Mouse (Mus musculus): ENCODE measurements at regions not wholly inside any gene's neighbourhood (a gene's known extent, or its start where the extent isn't known, plus 50 kb on each side); places are given as distances from the start of the nearest gene placed in this dataset.

DNA sequence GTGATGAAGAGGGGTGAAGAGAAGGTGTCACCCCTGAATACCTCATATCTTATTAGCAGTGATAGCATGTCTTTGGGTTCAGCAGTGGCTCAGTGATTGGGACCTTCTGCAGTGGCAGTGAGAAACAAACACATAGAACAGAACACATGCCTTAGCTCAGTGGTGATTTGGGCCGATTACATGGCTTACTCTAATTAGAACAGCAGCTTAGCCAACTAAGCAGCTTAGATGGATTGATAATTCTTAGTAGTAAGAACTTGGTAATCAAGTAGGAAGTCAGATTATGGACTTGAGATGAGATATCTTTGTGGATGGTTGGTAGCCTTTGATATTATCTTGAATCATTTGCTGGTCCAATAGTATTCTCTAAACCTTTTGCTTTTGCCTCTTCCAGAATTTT is 167.0 kb downstream of the Ccdc71l start:
- Histone ChIP-seq H3K27me3 (ENCODE audit: control insufficient read depth, insufficient read depth, low read length) (no peaks in the 10 kb centered on the region), H3K36me3 (ENCODE audit: control insufficient read depth, insufficient read depth, low read length) (no peaks in the 10 kb centered on the region), H3K9ac (ENCODE audit: low read depth, low read length) (no peak overlapping the region), H3K79me2 (ENCODE audit: control insufficient read depth, insufficient read depth, low read length) (no peaks in the 10 kb centered on the region), H3K27ac (replicated peaks; ENCODE audit: insufficient read depth, low read depth, low read length) (no peak overlapping the region), H3K4me1 (ENCODE audit: control insufficient read depth, insufficient read depth, low read length) (no peaks in the 10 kb centered on the region), H3K4me3 (ENCODE audit: insufficient read depth, low read depth, low read length) (no peak overlapping the region)
- no peak for DNase-seq (ENCODE audit: extremely low read depth, low read depth, low spot score)
- TF ChIP-seq CTCF (IDR thresholded peaks at IDR 0.05; ENCODE audit: low read depth, low read length) (no peak), POLR2A (IDR thresholded peaks at IDR 0.05; ENCODE audit: extremely low read depth, insufficient read depth, low read length) (no peak)
- 90% methylated on average over 1 of the region's 1 CpGs for WGBS

DNA sequence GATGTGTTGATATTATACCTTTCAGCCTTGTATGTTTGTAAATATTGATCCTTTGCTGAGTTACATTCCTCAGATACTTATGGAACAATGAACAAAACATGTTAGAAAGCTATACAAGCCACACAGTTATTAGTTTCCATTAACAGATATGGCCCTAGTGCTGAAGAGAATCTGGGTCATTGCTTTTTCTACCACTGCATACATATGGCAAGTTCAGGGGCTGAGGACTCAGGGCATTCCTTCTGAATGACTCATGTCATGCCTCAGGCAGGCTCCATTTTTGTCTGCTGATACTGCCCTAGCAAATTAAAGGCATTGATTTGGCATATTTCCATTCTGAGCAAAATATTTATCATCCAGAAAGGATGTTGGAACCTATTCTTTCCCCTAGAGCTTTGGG is 167.9 kb downstream of the Ccdc71l start:
- H3K4me3 ChIP-seq (ENCODE audit: insufficient read depth, low read depth, low read length) = no peak overlapping the region
- TF ChIP-seq CTCF (IDR thresholded peaks at IDR 0.05; ENCODE audit: low read depth, low read length) = no peak
- TF ChIP-seq POLR2A (IDR thresholded peaks at IDR 0.05; ENCODE audit: extremely low read depth, insufficient read depth, low read length) = no peak
- no peaks in the 10 kb centered on the region for H3K27me3 ChIP-seq (ENCODE audit: control insufficient read depth, insufficient read depth, low read length)
- no peaks in the 10 kb centered on the region for H3K36me3 ChIP-seq (ENCODE audit: control insufficient read depth, insufficient read depth, low read length)
- H3K27ac ChIP-seq (replicated peaks; ENCODE audit: insufficient read depth, low read depth, low read length) = no peak overlapping the region
- DNase-seq (ENCODE audit: extremely low read depth, low read depth, low spot score) = no peak
- H3K9ac ChIP-seq (ENCODE audit: low read depth, low read length) = no peak overlapping the region
- H3K79me2 ChIP-seq (ENCODE audit: control insufficient read depth, insufficient read depth, low read length) = no peaks in the 10 kb centered on the region
- no peaks in the 10 kb centered on the region for H3K4me1 ChIP-seq (ENCODE audit: control insufficient read depth, insufficient read depth, low read length)

DNA sequence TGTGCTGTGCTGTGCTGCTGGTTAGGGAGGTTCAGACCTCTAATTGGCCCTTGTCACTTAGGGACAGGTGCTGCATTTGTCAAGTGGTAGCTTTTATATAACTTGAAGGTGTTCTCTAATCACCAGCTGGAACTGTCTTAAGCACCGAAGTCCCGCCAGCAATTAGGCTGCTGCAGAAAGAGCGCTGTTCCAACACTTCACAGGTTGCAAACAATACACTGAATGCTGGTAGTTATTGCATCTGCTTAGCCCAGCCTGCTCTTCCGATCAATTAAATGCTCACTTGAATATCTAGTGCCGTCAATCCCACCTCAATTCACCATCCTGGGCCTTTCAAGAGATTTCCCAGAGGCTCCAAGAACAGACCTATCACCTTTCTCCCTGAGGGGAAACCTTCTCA is 175.3 kb downstream of the Ccdc71l start:
- Histone ChIP-seq H3K36me3 (ENCODE audit: control insufficient read depth, insufficient read depth, low read length) (no peaks in the 10 kb centered on the region), H3K4me1 (ENCODE audit: control insufficient read depth, insufficient read depth, low read length) (no peaks in the 10 kb centered on the region), H3K27me3 (ENCODE audit: control insufficient read depth, insufficient read depth, low read length) (no peaks in the 10 kb centered on the region), H3K27ac (replicated peaks; ENCODE audit: insufficient read depth, low read depth, low read length) (no peak overlapping the region), H3K79me2 (ENCODE audit: control insufficient read depth, insufficient read depth, low read length) (no peaks in the 10 kb centered on the region), H3K9ac (ENCODE audit: low read depth, low read length) (no peak overlapping the region), H3K4me3 (ENCODE audit: insufficient read depth, low read depth, low read length) (no peak overlapping the region)
- no peak for TF ChIP-seq CTCF (IDR thresholded peaks at IDR 0.05; ENCODE audit: low read depth, low read length)
- no peak for TF ChIP-seq POLR2A (IDR thresholded peaks at IDR 0.05; ENCODE audit: extremely low read depth, insufficient read depth, low read length)
- no peak for DNase-seq (ENCODE audit: extremely low read depth, low read depth, low spot score)
- 92% methylated on average over 5 of the region's 5 CpGs for WGBS

DNA sequence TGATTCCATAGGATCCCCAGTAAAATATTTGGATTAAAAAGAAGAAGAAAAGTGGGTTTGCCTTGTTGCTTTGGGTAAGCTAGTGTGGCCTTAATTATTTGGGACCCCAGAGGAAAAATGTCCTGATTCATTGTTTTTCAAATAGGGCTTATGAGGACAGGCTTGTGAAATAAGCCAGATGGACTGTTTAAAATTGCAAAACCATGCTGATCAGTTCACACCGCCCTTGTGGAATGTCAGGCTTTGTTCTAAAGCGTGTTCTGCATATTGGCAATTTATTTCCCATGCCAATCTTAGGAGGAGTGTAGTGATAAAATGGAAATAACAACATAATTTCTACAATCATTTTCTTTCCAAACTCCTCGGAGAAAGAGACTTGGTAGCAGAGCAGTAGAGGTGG is 189.3 kb downstream of the Ccdc71l start:
- 74% methylated on average over 3 of the region's 3 CpGs for WGBS
- no peak for DNase-seq (ENCODE audit: extremely low read depth, low read depth, low spot score)
- TF ChIP-seq CTCF (IDR thresholded peaks at IDR 0.05; ENCODE audit: low read depth, low read length) = no peak
- no peak for TF ChIP-seq POLR2A (IDR thresholded peaks at IDR 0.05; ENCODE audit: extremely low read depth, insufficient read depth, low read length)
- no peak overlapping the region for H3K9ac ChIP-seq (ENCODE audit: low read depth, low read length)
- H3K27me3 ChIP-seq (ENCODE audit: control insufficient read depth, insufficient read depth, low read length) = no peaks in the 10 kb centered on the region
- no peaks in the 10 kb centered on the region for H3K36me3 ChIP-seq (ENCODE audit: control insufficient read depth, insufficient read depth, low read length)
- no peak overlapping the region for H3K4me3 ChIP-seq (ENCODE audit: insufficient read depth, low read depth, low read length)
- H3K27ac ChIP-seq (replicated peaks; ENCODE audit: insufficient read depth, low read depth, low read length) = no peak overlapping the region
- H3K79me2 ChIP-seq (ENCODE audit: control insufficient read depth, insufficient read depth, low read length) = no peaks in the 10 kb centered on the region
- no peaks in the 10 kb centered on the region for H3K4me1 ChIP-seq (ENCODE audit: control insufficient read depth, insufficient read depth, low read length)

- Histone ChIP-seq H3K4me3 (ENCODE audit: insufficient read depth, low read depth, low read length) (no peak overlapping the region), H3K79me2 (ENCODE audit: control insufficient read depth, insufficient read depth, low read length) (no peaks in the 10 kb centered on the region), H3K36me3 (ENCODE audit: control insufficient read depth, insufficient read depth, low read length) (no peaks in the 10 kb centered on the region), H3K4me1 (ENCODE audit: control insufficient read depth, insufficient read depth, low read length) (no peaks in the 10 kb centered on the region), H3K27me3 (ENCODE audit: control insufficient read depth, insufficient read depth, low read length) (no peaks in the 10 kb centered on the region), H3K9ac (ENCODE audit: low read depth, low read length) (no peak overlapping the region), H3K27ac (replicated peaks; ENCODE audit: insufficient read depth, low read depth, low read length) (no peak overlapping the region)
- TF ChIP-seq CTCF (IDR thresholded peaks at IDR 0.05; ENCODE audit: low read depth, low read length) (no peak), POLR2A (IDR thresholded peaks at IDR 0.05; ENCODE audit: extremely low read depth, insufficient read depth, low read length) (no peak)
- 90% methylated on average over 6 of the region's 6 CpGs for WGBS
- DNase-seq (ENCODE audit: extremely low read depth, low read depth, low spot score) = no peak
These were observed 202.8 kb downstream of the Ccdc71l start for GRCm38 (mm10) chr12:32581304-32581703.

GRCm38 (mm10) chr12:32602131-32602815 is 217.1 kb upstream of the Nampt start:
- no peaks in the 10 kb centered on the region for H3K4me1 ChIP-seq (ENCODE audit: control insufficient read depth, insufficient read depth, low read length)
- 82% methylated on average over 10 of the region's 10 CpGs for WGBS
- no peak for TF ChIP-seq CTCF (IDR thresholded peaks at IDR 0.05; ENCODE audit: low read depth, low read length)
- TF ChIP-seq POLR2A (IDR thresholded peaks at IDR 0.05; ENCODE audit: extremely low read depth, insufficient read depth, low read length) = no peak
- H3K4me3 ChIP-seq (ENCODE audit: insufficient read depth, low read depth, low read length) = no peak overlapping the region
- H3K79me2 ChIP-seq (ENCODE audit: control insufficient read depth, insufficient read depth, low read length) = no peaks in the 10 kb centered on the region
- DNase-seq (ENCODE audit: extremely low read depth, low read depth, low spot score) = no peak
- H3K27me3 ChIP-seq (ENCODE audit: control insufficient read depth, insufficient read depth, low read length) = no peaks in the 10 kb centered on the region
- H3K27ac ChIP-seq (replicated peaks; ENCODE audit: insufficient read depth, low read depth, low read length) = no peak overlapping the region
- no peak overlapping the region for H3K9ac ChIP-seq (ENCODE audit: low read depth, low read length)
- no peaks in the 10 kb centered on the region for H3K36me3 ChIP-seq (ENCODE audit: control insufficient read depth, insufficient read depth, low read length)

All from liver, adult 2 months (tissue).